Mouse (Mus musculus) MEL (cell line): Measurements from ENCODE around the gene Dnaaf2. TPM values are rescaled to one million over a fixed set of nuclear protein-coding genes. Genes with fewer than 3 reads are reported as not detected.

ENCODE experiments used
- DNase-seq: peaks from one replicate; pipeline ENCODE4 v3.0.0; 2011; ENCODE audit warnings: low read depth, low spot score
- H3K27ac ChIP-seq: 2 replicates; pipeline ENCODE4 v1.5.1; 2012; ENCODE audit warnings: low read depth, mild to moderate bottlenecking, control low read depth, low read length, moderate library complexity; ENCODE audit not compliant: control insufficient read depth
- H3K27me3 ChIP-seq, 2 experiments: fragments of 150-350 bp in 1 of 2; sonication (generic) in 1 of 2; 2 replicates each; pipeline ENCODE4 v1.6.1; 2012; ENCODE audit warnings: low read length in 2 of 2, mild to moderate bottlenecking in 2 of 2, improper control_type of control experiment in 1 of 2, moderate library complexity in 1 of 2; ENCODE audit not compliant: insufficient read depth in 2 of 2, control insufficient read depth in 1 of 2
- H3K36me3 ChIP-seq, 2 experiments: 2 replicates each; pipeline ENCODE4 v1.6.1; 2012 to 2014; ENCODE audit warnings: low read length in 2 of 2, improper control_type of control experiment in 1 of 2, inconsistent platforms in 1 of 2, mild to moderate bottlenecking in 1 of 2; ENCODE audit not compliant: insufficient read depth in 2 of 2, control insufficient read depth in 1 of 2
- H3K4me1 ChIP-seq, 2 experiments: fragments of 150-350 bp in 1 of 2; sonication (generic) in 1 of 2; 2 replicates each; pipeline ENCODE4 v1.6.1; 2012; ENCODE audit warnings: low read length in 2 of 2, improper control_type of control experiment in 1 of 2, mild to moderate bottlenecking in 1 of 2; ENCODE audit not compliant: insufficient read depth in 2 of 2, control insufficient read depth in 1 of 2
- H3K4me3 ChIP-seq, 2 experiments: fragments of 150-350 bp in 1 of 2; sonication (generic) in 1 of 2; 2 replicates each; pipeline ENCODE4 v1.5.1; 2012; ENCODE audit warnings: low read depth in 2 of 2, low read length in 2 of 2, mild to moderate bottlenecking in 2 of 2, moderate library complexity in 2 of 2, control low read depth in 1 of 2, improper control_type of control experiment in 1 of 2; ENCODE audit not compliant: control insufficient read depth in 1 of 2, insufficient read depth in 1 of 2
- H3K79me2 ChIP-seq: 2 replicates; pipeline ENCODE4 v1.6.1; 2012; ENCODE audit warnings: mild to moderate bottlenecking, low read length, moderate library complexity; ENCODE audit not compliant: control insufficient read depth, poor library complexity, insufficient read depth
- H3K9ac ChIP-seq: 2 replicates; pipeline ENCODE4 v1.6.1; 2012; ENCODE audit warnings: low read depth, mild to moderate bottlenecking, control low read depth, low read length, moderate library complexity; ENCODE audit not compliant: control insufficient read depth, poor library complexity, severe bottlenecking
- H3K9me3 ChIP-seq: fragments of 150-350 bp; sonication (generic); replicated peaks from 2 replicates; pipeline ENCODE4 v1.6.1; 2012; ENCODE audit warnings: mild to moderate bottlenecking, low read length, improper control_type of control experiment, moderate library complexity; ENCODE audit not compliant: insufficient read depth
- BHLHE40 ChIP-seq: IDR thresholded peaks from 2 replicates; pipeline ENCODE4 v1.6.1; 2012; ENCODE audit warnings: low read depth, mild to moderate bottlenecking, inconsistent platforms, low read length, improper control_type of control experiment, borderline replicate concordance
- CHD1 ChIP-seq: IDR thresholded peaks from 2 replicates; pipeline ENCODE4 v1.6.1; 2012; ENCODE audit warnings: low read depth, mild to moderate bottlenecking, inconsistent platforms, low read length, improper control_type of control experiment
- CHD2 ChIP-seq: IDR thresholded peaks from 2 replicates; pipeline ENCODE4 v1.6.1; 2011; ENCODE audit warnings: low read length, improper control_type of control experiment
- ETS1 ChIP-seq: IDR thresholded peaks from 2 replicates; pipeline ENCODE4 v1.6.1; 2012; ENCODE audit warnings: low read depth, mild to moderate bottlenecking, inconsistent platforms, low read length, improper control_type of control experiment, moderate library complexity
- GABPA ChIP-seq: IDR thresholded peaks from 2 replicates; pipeline ENCODE4 v1.6.1; 2012; ENCODE audit warnings: low read depth, mild to moderate bottlenecking, inconsistent platforms, low read length, improper control_type of control experiment, moderate library complexity
- GATA1 ChIP-seq: IDR thresholded peaks from 2 replicates; pipeline ENCODE4 v1.6.1; 2011; ENCODE audit warnings: low read depth, low read length, improper control_type of control experiment
- HCFC1 ChIP-seq: IDR thresholded peaks from 2 replicates; pipeline ENCODE4 v1.6.1; 2012; ENCODE audit warnings: low read depth, mild to moderate bottlenecking, inconsistent platforms, low read length, improper control_type of control experiment, moderate library complexity
- JUND ChIP-seq: IDR thresholded peaks from 2 replicates; pipeline ENCODE4 v1.6.1; 2011; ENCODE audit warnings: low read depth, mild to moderate bottlenecking, improper control_type of control experiment, low read length
- KAT2A ChIP-seq: conservative IDR thresholded peaks from 2 replicates; pipeline ENCODE4 v1.6.1; 2012; ENCODE audit warnings: low read depth, low read length, improper control_type of control experiment, inconsistent platforms
- MAX ChIP-seq: IDR thresholded peaks from 2 replicates; pipeline ENCODE4 v1.6.1; 2011; ENCODE audit warnings: low read length, improper control_type of control experiment
- MAZ ChIP-seq: IDR thresholded peaks from 2 replicates; pipeline ENCODE4 v1.6.1; 2012; ENCODE audit warnings: low read depth, mild to moderate bottlenecking, inconsistent platforms, low read length, improper control_type of control experiment
- MEF2A ChIP-seq: IDR thresholded peaks from 2 replicates; pipeline ENCODE4 v1.6.1; 2014; ENCODE audit warnings: low read depth, mild to moderate bottlenecking, inconsistent platforms, low read length, improper control_type of control experiment; ENCODE audit not compliant: poor library complexity, insufficient replicate concordance, severe bottlenecking; ENCODE audit errors: extremely low read depth
- MXI1 ChIP-seq: IDR thresholded peaks from 2 replicates; pipeline ENCODE4 v1.6.1; 2011; ENCODE audit warnings: mild to moderate bottlenecking, low read depth, low read length, improper control_type of control experiment
- MYB ChIP-seq: IDR thresholded peaks from 2 replicates; pipeline ENCODE4 v1.6.1; 2011; ENCODE audit warnings: mild to moderate bottlenecking, low read depth, low read length, improper control_type of control experiment
- MYC ChIP-seq: IDR thresholded peaks from 2 replicates; pipeline ENCODE4 v1.6.1; 2011; ENCODE audit warnings: low read depth, mild to moderate bottlenecking, low read length, improper control_type of control experiment, moderate library complexity
- NELFE ChIP-seq: IDR thresholded peaks from 2 replicates; pipeline ENCODE4 v1.6.1; 2011; ENCODE audit warnings: low read depth, low read length, improper control_type of control experiment
- NRF1 ChIP-seq: IDR thresholded peaks from 2 replicates; pipeline ENCODE4 v1.6.1; 2014; ENCODE audit warnings: low read depth, mild to moderate bottlenecking, inconsistent platforms, low read length, improper control_type of control experiment, moderate library complexity; ENCODE audit not compliant: poor library complexity, insufficient read depth, severe bottlenecking
- POLR2A ChIP-seq, 2 experiments: IDR thresholded peaks; 2 replicates each; pipeline ENCODE4 v1.6.1; 2011 to 2012; ENCODE audit warnings: low read length in 2 of 2, mild to moderate bottlenecking in 2 of 2, control low read depth in 1 of 2, improper control_type of control experiment in 1 of 2, low read depth in 1 of 2, moderate library complexity in 1 of 2; ENCODE audit not compliant: control insufficient read depth in 1 of 2, insufficient read depth in 1 of 2, poor library complexity in 1 of 2
- POLR2AphosphoS2 ChIP-seq: IDR thresholded peaks from 2 replicates; pipeline ENCODE4 v1.6.1; 2011; ENCODE audit warnings: low read length, improper control_type of control experiment
- POLR2AphosphoS5 ChIP-seq: IDR thresholded peaks from 2 replicates; pipeline ENCODE4 v1.6.1; 2012; ENCODE audit warnings: low read depth, borderline replicate concordance, mild to moderate bottlenecking, inconsistent platforms, low read length, moderate library complexity, mixed read lengths
- RCOR1 ChIP-seq: IDR thresholded peaks from 2 replicates; pipeline ENCODE4 v1.6.1; 2012; ENCODE audit warnings: low read depth, mild to moderate bottlenecking, inconsistent platforms, low read length, improper control_type of control experiment
- TAL1 ChIP-seq: IDR thresholded peaks from 2 replicates; pipeline ENCODE4 v1.6.1; 2012; ENCODE audit warnings: mild to moderate bottlenecking, inconsistent platforms, low read length, moderate library complexity, mixed read lengths
- TBP ChIP-seq: IDR thresholded peaks from 2 replicates; pipeline ENCODE4 v1.8.0; 2011; ENCODE audit warnings: low read depth, low read length, improper control_type of control experiment
- TCF12 ChIP-seq: IDR thresholded peaks from 2 replicates; pipeline ENCODE4 v1.6.1; 2014; ENCODE audit warnings: low read depth, mild to moderate bottlenecking, inconsistent platforms, low read length, improper control_type of control experiment, moderate library complexity
- UBTF ChIP-seq: IDR thresholded peaks from 2 replicates; pipeline ENCODE4 v1.6.1; 2012; ENCODE audit warnings: low read depth, mild to moderate bottlenecking, inconsistent platforms, low read length, improper control_type of control experiment, moderate library complexity, borderline replicate concordance; ENCODE audit not compliant: insufficient read depth
- USF1 ChIP-seq: IDR thresholded peaks from 2 replicates; pipeline ENCODE4 v1.6.1; 2014; ENCODE audit warnings: low read depth, mild to moderate bottlenecking, inconsistent platforms, low read length, improper control_type of control experiment, moderate library complexity
- ZC3H11A ChIP-seq: IDR thresholded peaks from 2 replicates; pipeline ENCODE4 v1.6.1; 2012; ENCODE audit warnings: low read depth, mild to moderate bottlenecking, inconsistent platforms, low read length, improper control_type of control experiment
- ZMIZ1 ChIP-seq: IDR thresholded peaks from 2 replicates; pipeline ENCODE4 v1.6.1; 2012; ENCODE audit warnings: low read depth, mild to moderate bottlenecking, inconsistent platforms, low read length, improper control_type of control experiment, moderate library complexity
- polyA plus RNA-seq, 2 experiments: library from polyadenylated mRNA; stranded (reverse) in 1 of 2; unstranded in 1 of 2; fragments of >175 nt in 1 of 2; fragments of >200 nt in 1 of 2; gene quantifications; 2 replicates each; pipeline versions ENCODE4 v1.2.1 to v1.2.4; 2012; ENCODE audit warnings: low replicate concordance in 2 of 2, low read depth in 1 of 2; ENCODE audit not compliant: insufficient read length in 2 of 2, insufficient read depth in 1 of 2, missing spikeins in 1 of 2
- total RNA-seq: library from RNA; depleted of rRNA; stranded (reverse); fragments of 300-350 nt; gene quantifications from 2 replicates; pipeline ENCODE4 v1.2.3, GENCODE M21; 2012

Dnaaf2 gene
- total and polyA plus RNA-seq, 3 experiments: 5.5 to 10.1 TPM; not detected in 1

GRCm38 (mm10) chr12:69197378-69198163 lies 658 bp downstream of the Dnaaf2 start:
- peak overlapping the region; percentile 57 for H3K27ac ChIP-seq

GRCm38 (mm10) chr12:69196444-69197377 lies 1.5 kb downstream of the Dnaaf2 start, which contains the start of gene Gm49383:
Gene Gm49383, minus strand, starts transcription at chr12:69197104.
- peak within 1 kb of the TSS; percentile 57 for H3K27ac ChIP-seq
- peak within 1 kb of the TSS; percentile 68 to 89 for H3K4me3 ChIP-seq
- peak within 1 kb of the TSS; percentile 72 for H3K9ac ChIP-seq
- H3K36me3 ChIP-seq: peaks cover 12 to 28% of the 10 kb centered on the region in 2 experiments
- peaks cover 45% of the 10 kb centered on the region for H3K79me2 ChIP-seq
- DNase-seq: peak; percentile 84
- no peaks in the 10 kb centered on the region for H3K9me3 ChIP-seq
- no peaks in the 10 kb centered on the region for H3K27me3 ChIP-seq
- H3K4me1 ChIP-seq: peaks cover 2 to 18% of the 10 kb centered on the region in 2 experiments
- no peak; the same call in 1 of the 2 replicates for TF ChIP-seq RCOR1
- peak; percentile 63; the same call in 1 of the 2 replicates for TF ChIP-seq MAZ
- TF ChIP-seq BHLHE40: no peak
- no peak for TF ChIP-seq USF1
- no peak for TF ChIP-seq UBTF
- TF ChIP-seq ZC3H11A: no peak
- peak; percentile 84 for TF ChIP-seq HCFC1
- TF ChIP-seq MEF2A: no peak
- TF ChIP-seq ZMIZ1: peak; percentile 89
- no peak; the same call in 1 of the 2 replicates for TF ChIP-seq KAT2A
- TF ChIP-seq TCF12: peak; percentile 58
- peak; percentile 52; the same call in 1 of the 2 replicates for TF ChIP-seq ETS1
- no peak; the same call in 1 of the 2 replicates for TF ChIP-seq CHD1
- no peak for TF ChIP-seq MYB
- TF ChIP-seq MYC: no peak
- peak; percentile 96 for TF ChIP-seq NELFE
- no peak for TF ChIP-seq GABPA
- TF ChIP-seq POLR2AphosphoS5: no peak
- no peak for TF ChIP-seq JUND
- no peak for TF ChIP-seq GATA1
- 0 out of 2 replicates have a peak, but pooled peaks have one; percentile 26 for TF ChIP-seq NRF1
- TF ChIP-seq TBP: no peak
- peak; percentile 93 to 94 for TF ChIP-seq POLR2A (IDR thresholded peaks at IDR 0.05; ENCODE audit: control insufficient read depth in 1 of 2, insufficient read depth in 1 of 2, low read depth in 1 of 2, low read length in 2 of 2, poor library complexity in 1 of 2)
- no peak for TF ChIP-seq CHD2

More at GRCm38 (mm10) chr12:69197378-69198163, 658 bp downstream of the Dnaaf2 start:
- H3K27me3 ChIP-seq: no peaks in the 10 kb centered on the region
- peaks cover 12 to 28% of the 10 kb centered on the region in 2 experiments for H3K36me3 ChIP-seq
- TF ChIP-seq GATA1 (no peak), POLR2AphosphoS5 (no peak), TAL1 (no peak), MXI1 (peak; percentile 92), UBTF (0 out of 2 replicates have a peak, but pooled peaks have one; percentile 54), POLR2AphosphoS2 (0 out of 2 replicates have a peak, but pooled peaks have one; percentile 48), MAX (peak; percentile 53)
- peak overlapping the region; percentile 72 for H3K9ac ChIP-seq
- no peaks in the 10 kb centered on the region for H3K9me3 ChIP-seq
- peaks cover 45% of the 10 kb centered on the region for H3K79me2 ChIP-seq
- peak overlapping the region; percentile 68 to 89 for H3K4me3 ChIP-seq
- H3K4me1 ChIP-seq: peaks cover 2 to 18% of the 10 kb centered on the region in 2 experiments
- DNase-seq: peak; percentile 74
